Mouse (Mus musculus): ENCODE measurements around the gene Tgfbr3l.

Tgfbr3l gene

GRCm38 (mm10) chr8:4269609-4270008, 21.6 kb downstream of the Tgfbr3l start:
- no peak for DNase-seq

- peak; percentile 91 to 92 for DNase-seq
These were observed 27.5 kb downstream of the Tgfbr3l start, which contains the start of gene Timm44 for GRCm38 (mm10) chr8:4275275-4276110. Gene Timm44 (minus strand): TSS chr8:4275913.

- DNase-seq: no peak
These were observed 28.1 kb downstream of the Tgfbr3l start for GRCm38 (mm10) chr8:4276111-4276465.

- DNase-seq: no peak
These were observed 44.7 kb downstream of the Tgfbr3l start for GRCm38 (mm10) chr8:4292738-4293137.

GRCm38 (mm10) chr8:4297822-4298221, 49.8 kb downstream of the Tgfbr3l start:
- DNase-seq: no peak

All from thymus, postnatal 36 days (tissue).